Mouse (Mus musculus) forebrain, embryonic 11.5 days (tissue): ENCODE measurements at regions not wholly inside any gene's neighbourhood (a gene's known extent, or its start where the extent isn't known, plus 50 kb on each side); places are given as distances from the start of the nearest gene placed in this dataset.

Experiments
- ATAC-seq: fragments of 200-750 bp; cut with Nextera tagmentation; replicated peaks from 2 replicates; pipeline ENCODE4 v1.8.0; 2017; ENCODE audit warnings: moderate TSS enrichment; ENCODE audit not compliant: low FRiP score
- DNase-seq: peaks from one replicate; pipeline ENCODE4 v3.0.0-alpha.2; 2017; ENCODE audit warnings: low spot score
- H3K27ac ChIP-seq: fragments of 300-500 bp; sonication (generic); 2 replicates; pipeline ENCODE4 v1.5.1; 2014; ENCODE audit warnings: low read depth, low read length
- H3K27me3 ChIP-seq: fragments of 300-500 bp; sonication (generic); 2 replicates; pipeline ENCODE4 v1.6.1; 2014; ENCODE audit warnings: mild to moderate bottlenecking, low read length, mixed read lengths; ENCODE audit not compliant: control insufficient read depth, insufficient read depth
- H3K36me3 ChIP-seq: fragments of 300-500 bp; sonication (generic); 2 replicates; pipeline ENCODE4 v1.6.1; 2014; ENCODE audit warnings: mild to moderate bottlenecking, low read length, moderate library complexity, mixed read lengths; ENCODE audit not compliant: control insufficient read depth, insufficient read depth
- H3K4me1 ChIP-seq: fragments of 300-500 bp; sonication (generic); replicated peaks from 2 replicates; pipeline ENCODE4 v1.6.1; 2014; ENCODE audit warnings: low read length, mixed read lengths; ENCODE audit not compliant: control insufficient read depth, insufficient read depth
- H3K4me2 ChIP-seq: fragments of 300-500 bp; sonication (generic); 2 replicates; pipeline ENCODE4 v1.6.1; 2014; ENCODE audit warnings: low read depth, mild to moderate bottlenecking, low read length, moderate library complexity, mixed read lengths; ENCODE audit not compliant: severe bottlenecking
- H3K4me3 ChIP-seq: fragments of 300-500 bp; sonication (generic); 2 replicates; pipeline ENCODE4 v1.5.1; 2014; ENCODE audit warnings: low read depth, low read length
- H3K9ac ChIP-seq: fragments of 300-500 bp; sonication (generic); 2 replicates; pipeline ENCODE4 v1.6.1; 2014; ENCODE audit warnings: low read length
- H3K9me3 ChIP-seq: fragments of 300-500 bp; sonication (generic); 2 replicates; pipeline ENCODE4 v1.6.1; 2016; ENCODE audit warnings: low read length, mixed read lengths; ENCODE audit not compliant: control insufficient read depth
- WGBS: fragments of 180-500 bp; shearing (Covaris S2); extraction: QIAGEN DNeasy Blood & Tissue Kit; methylation state at CpG from one replicate; pipeline ENCODE4 v1.1.7; 2014; 5-methylcytosine and 5-hydroxymethylcytosine counted together

DNA sequence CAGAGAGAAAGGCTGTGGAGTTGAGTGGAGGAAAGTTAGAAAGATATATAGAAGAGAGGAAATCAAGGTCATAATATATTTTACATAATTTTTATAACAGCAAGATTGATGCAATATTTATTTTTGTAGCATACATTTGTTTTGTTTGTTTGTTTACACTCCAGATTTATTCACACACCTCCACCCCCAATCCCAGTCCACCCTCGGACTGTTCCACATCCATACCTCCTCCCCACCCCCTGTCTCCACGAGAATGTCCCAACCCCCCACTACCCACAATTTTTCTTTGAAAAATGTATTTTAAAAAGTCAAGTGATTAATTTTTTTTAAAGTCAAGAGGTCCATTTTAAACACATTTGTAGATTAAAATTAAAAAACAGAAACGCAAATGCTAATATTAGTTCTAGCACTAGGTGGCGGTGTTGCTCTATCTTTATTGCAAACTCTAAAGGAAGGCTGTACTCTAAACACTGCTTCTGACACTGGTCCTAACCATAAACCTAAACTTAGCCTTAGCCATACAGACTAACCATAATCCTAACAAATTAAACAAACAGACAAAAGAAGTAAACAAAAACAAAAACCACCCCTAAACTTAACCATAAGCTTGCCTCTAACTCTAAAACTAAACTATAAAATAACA lies 67.8 kb downstream of the Olfr1505 start:
- H3K4me2 ChIP-seq: no peak overlapping the region
- H3K36me3 ChIP-seq: no peaks in the 10 kb centered on the region
- H3K27me3 ChIP-seq: no peaks in the 10 kb centered on the region
- no peak for DNase-seq
- no peaks in the 10 kb centered on the region for H3K9me3 ChIP-seq
- H3K4me1 ChIP-seq: no peaks in the 10 kb centered on the region
- no peak overlapping the region for H3K4me3 ChIP-seq
- H3K9ac ChIP-seq: no peak overlapping the region
- ATAC-seq: peak; percentile 65; the same call in 1 of the 2 replicates
- H3K27ac ChIP-seq: no peak overlapping the region
- WGBS: 18% methylated on average over 4 of the region's 4 CpGs

DNA sequence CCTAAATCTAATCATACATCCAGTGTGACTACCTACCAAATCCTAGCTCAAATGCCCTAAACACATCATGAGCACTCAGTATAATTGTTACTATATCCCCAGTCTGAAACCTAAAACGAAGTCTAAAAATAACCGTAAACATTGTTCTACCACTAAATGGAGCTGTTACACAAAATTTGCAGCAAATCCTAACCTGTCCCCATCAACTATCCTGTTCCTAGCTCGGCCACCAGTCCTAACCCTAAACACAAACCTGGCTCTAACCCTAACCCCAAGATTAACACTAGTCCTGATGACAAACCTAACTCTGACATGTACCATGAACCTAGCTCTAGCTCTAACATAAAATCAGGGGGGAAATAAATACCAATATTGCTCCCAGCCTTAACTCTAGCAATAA lies 69.5 kb downstream of the Olfr1505 start:
- Histone ChIP-seq H3K9ac (no peak overlapping the region), H3K4me1 (no peaks in the 10 kb centered on the region), H3K36me3 (no peaks in the 10 kb centered on the region), H3K4me3 (no peak overlapping the region), H3K4me2 (no peak overlapping the region), H3K27me3 (no peaks in the 10 kb centered on the region), H3K9me3 (no peaks in the 10 kb centered on the region), H3K27ac (no peak overlapping the region)
- WGBS: 77% methylated on average over 3 of the region's 3 CpGs
- DNase-seq (no peak), ATAC-seq (no peak)
